In the genomic region with DNA sequence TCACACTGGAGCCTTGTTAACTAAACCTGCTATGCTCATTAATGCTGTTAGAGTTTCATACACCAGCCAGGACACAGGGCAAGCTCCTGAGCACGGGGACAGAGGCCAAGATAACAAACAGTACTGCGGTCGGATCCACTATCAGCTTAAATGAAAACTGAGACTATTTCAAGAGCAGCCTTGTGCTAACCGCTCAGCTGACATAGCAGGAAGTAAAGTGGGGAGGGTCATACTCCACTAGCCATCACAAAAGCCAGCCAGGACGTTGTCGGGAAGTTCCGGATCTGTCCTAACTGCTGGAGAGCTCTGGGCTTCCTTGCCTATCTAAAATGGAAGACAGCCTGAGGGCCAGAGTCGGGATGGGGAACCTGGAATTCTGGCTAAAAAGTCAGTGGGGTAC, we compare ENCODE assay signal across 10 mouse cellular contexts. TPM values are rescaled to one million over a fixed set of nuclear protein-coding genes. Genes with fewer than 3 reads are reported as not detected.
DNase-seq lines count a peak whose midpoint lies in the region; ATAC-seq and TF ChIP-seq lines count a peak whose summit lies in the region.
"Had no signal": no experiment of that assay in that cellular context is flagged by ENCODE, and none has a peak within 500 bp of the region (broad histone marks: within the 10 kb centered on the region; RNA-seq: fewer than 3 reads in every experiment).

No protein-coding gene starts in this region.

- ATAC-seq in heart, embryonic 14.5 days (ENCODE audit: insufficient number of reproducible peaks, insufficient read depth, low FRiP score, low read depth), result peak; percentile 51; the same call in 1 of the 2 replicates
- no peak for ATAC-seq in midbrain, embryonic 14.5 days (ENCODE audit: low FRiP score, low TSS enrichment)

- H3K9me3 ChIP-seq in heart, embryonic 14.5 days (ENCODE audit: control insufficient read depth, low read length), result no peaks in the 10 kb centered on the region
- H3K9me3 ChIP-seq in midbrain, embryonic 14.5 days (ENCODE audit: control insufficient read depth, low read length), result no peaks in the 10 kb centered on the region
- no peaks in the 10 kb centered on the region for H3K9me3 ChIP-seq in forebrain, embryonic 10.5 days

- peaks cover 13 to 48% of the 10 kb centered on the region in 2 experiments for H3K4me1 ChIP-seq in heart, embryonic 14.5 days (ENCODE audit: control insufficient read depth in 2 of 2, insufficient read depth in 2 of 2, low read length in 2 of 2)
- peaks cover 17% of the 10 kb centered on the region for H3K4me1 ChIP-seq in midbrain, embryonic 14.5 days (ENCODE audit: control insufficient read depth, insufficient read depth, low read length)
- H3K4me1 ChIP-seq in forebrain, embryonic 10.5 days, result peaks cover 42% of the 10 kb centered on the region

- TF ChIP-seq POLR2A in myocyte (IDR thresholded peaks at IDR 0.05; ENCODE audit: insufficient read length, low read depth), result no peak

- 1% methylated on average over 8 of the region's 8 CpGs for WGBS in heart, embryonic 14.5 days
- WGBS in midbrain, embryonic 14.5 days, result 20% methylated on average over 8 of the region's 8 CpGs
- 26% methylated on average over 8 of the region's 8 CpGs for WGBS in forebrain, embryonic 10.5 days

- peak; percentile 17 for DNase-seq in embryo, embryonic 10.5 days (ENCODE audit: low spot score)
- DNase-seq in embryo, embryonic 9.5 days (ENCODE audit: extremely low spot score), result no peak
- peak; percentile 56 for DNase-seq in kidney, postnatal 10 days
- no peak for DNase-seq in spleen, postnatal 4 days (ENCODE audit: low spot score in 2 of 2)
- DNase-seq in midbrain, embryonic 14.5 days, result no peak
- no peak for DNase-seq in forebrain, embryonic 10.5 days (ENCODE audit: extremely low spot score, low spot score)
- DNase-seq: cerebellum, adult 9-10 months; gastrocnemius, postnatal 14 days had no signal

- H3K9ac ChIP-seq in heart, embryonic 14.5 days (ENCODE audit: low read length), result peak overlapping the region; percentile 99
- no peak overlapping the region for H3K9ac ChIP-seq in midbrain, embryonic 14.5 days (replicated peaks; ENCODE audit: low read length)

- peak overlapping the region; percentile 99 to 100 for H3K27ac ChIP-seq in heart, embryonic 14.5 days (replicated peaks in 1 of 2; ENCODE audit: control insufficient read depth in 1 of 2, insufficient read depth in 1 of 2, low read depth in 2 of 2, low read length in 2 of 2)
- H3K27ac ChIP-seq in midbrain, embryonic 14.5 days (replicated peaks; ENCODE audit: low read depth, low read length), result no peak overlapping the region
- H3K27ac ChIP-seq in forebrain, embryonic 10.5 days, result no peak overlapping the region

- no peaks in the 10 kb centered on the region for H3K27me3 ChIP-seq in heart, embryonic 14.5 days (ENCODE audit: control insufficient read depth, insufficient read depth, low read length)
- no peaks in the 10 kb centered on the region for H3K27me3 ChIP-seq in myocyte (ENCODE audit: control insufficient read depth, insufficient read depth, insufficient read length)
- peaks cover 14% of the 10 kb centered on the region for H3K27me3 ChIP-seq in midbrain, embryonic 14.5 days (ENCODE audit: control insufficient read depth, insufficient read depth, low read length)
- H3K27me3 ChIP-seq in forebrain, embryonic 10.5 days (ENCODE audit: poor library complexity, severe bottlenecking), result peaks cover 60% of the 10 kb centered on the region

- peaks cover 36% of the 10 kb centered on the region for H3K36me3 ChIP-seq in heart, embryonic 14.5 days (ENCODE audit: control insufficient read depth, insufficient read depth, low read length)
- H3K36me3 ChIP-seq in myocyte (ENCODE audit: control insufficient read depth, insufficient read depth), result no peaks in the 10 kb centered on the region
- no peaks in the 10 kb centered on the region for H3K36me3 ChIP-seq in midbrain, embryonic 14.5 days (ENCODE audit: control insufficient read depth, insufficient read depth, low read length)
- H3K36me3 ChIP-seq in forebrain, embryonic 10.5 days (replicated peaks), result no peaks in the 10 kb centered on the region

- H3K4me3 ChIP-seq in heart, embryonic 14.5 days (ENCODE audit: control insufficient read depth in 1 of 2, insufficient read depth in 1 of 2, low read depth in 1 of 2, low read length in 2 of 2), result peak overlapping the region; percentile 44 to 78
- H3K4me3 ChIP-seq in myocyte, result no peak overlapping the region
- H3K4me3 ChIP-seq in midbrain, embryonic 14.5 days (replicated peaks; ENCODE audit: low read depth, low read length), result no peak overlapping the region
- H3K4me3 ChIP-seq in forebrain, embryonic 10.5 days, result no peak overlapping the region

- peak overlapping the region; percentile 88 for H3K4me2 ChIP-seq in heart, embryonic 14.5 days (ENCODE audit: low read length)
- peak overlapping the region; percentile 93 for H3K4me2 ChIP-seq in myocyte (ENCODE audit: low read depth)
- H3K4me2 ChIP-seq in midbrain, embryonic 14.5 days (ENCODE audit: low read length), result no peak overlapping the region

- H3K79me2 ChIP-seq in myocyte (ENCODE audit: control insufficient read depth, insufficient read depth), result peaks cover 54% of the 10 kb centered on the region

- H3ac ChIP-seq in myocyte (ENCODE audit: control insufficient read depth, insufficient read length), result no peak overlapping the region

TF ChIP-seq in myocyte, 11 proteins besides CTCF, POLR2A, EP300 and RAD21:
- no peak for TF ChIP-seq TCF3 (IDR thresholded peaks at IDR 0.05; ENCODE audit: insufficient read length, low read depth)
- no peak for TF ChIP-seq TCF12 (IDR thresholded peaks at IDR 0.05; ENCODE audit: insufficient read depth, poor library complexity, severe bottlenecking)
- no peak for TF ChIP-seq USF1 (IDR thresholded peaks at IDR 0.05; ENCODE audit: low read depth)
- no peak for TF ChIP-seq E2F4 (IDR thresholded peaks at IDR 0.05; ENCODE audit: insufficient read depth)
- TF ChIP-seq MYOG (IDR thresholded peaks at IDR 0.05; ENCODE audit: control insufficient read depth in 1 of 3, insufficient read depth in 1 of 3, insufficient read length in 2 of 3, low read depth in 2 of 3), result no peak
- no peak for TF ChIP-seq CEBPB (IDR thresholded peaks at IDR 0.05; ENCODE audit: insufficient read depth, poor library complexity, severe bottlenecking)
- TF ChIP-seq SRF (IDR thresholded peaks at IDR 0.05; ENCODE audit: control insufficient read depth, insufficient read length, low read depth), result no peak
- no peak for TF ChIP-seq POLR2AphosphoS2 (IDR thresholded peaks at IDR 0.05; ENCODE audit: insufficient read length, low read depth)
- no peak for TF ChIP-seq MAX (IDR thresholded peaks at IDR 0.05; ENCODE audit: low read depth)
- no peak for TF ChIP-seq REST (IDR thresholded peaks at IDR 0.05; ENCODE audit: insufficient read depth, insufficient read length)
- TF ChIP-seq MYOD1 (IDR thresholded peaks at IDR 0.05; ENCODE audit: control insufficient read depth in 1 of 3, insufficient read length in 2 of 3, low read depth in 2 of 3), result no peak

RNA-seq across cellular contexts. Expression of gene Nexn, which starts 4.2 kb away (rescaled TPM):
- 238 and 249 TPM in 2 replicates for polyA plus RNA-seq in heart, embryonic 14.5 days (2014; fragmentation: Nextera tagmentation; extraction: Ambion mirVana)
- polyA plus RNA-seq in myocyte (2012; fragmentation: generic; extraction: Trizol), result 24.9 TPM
- 1.7 and 2.2 TPM in 2 replicates for polyA plus RNA-seq in midbrain, embryonic 14.5 days (2014; fragmentation: Nextera tagmentation; extraction: Ambion mirVana)
- polyA plus RNA-seq in forebrain, embryonic 10.5 days (2016; fragmentation: Nextera tagmentation; extraction: Ambion mirVana), result 2.8 and 3.8 TPM in 2 replicates

RNA-seq across cellular contexts. Expression of gene Fubp1, which starts 51.7 kb away (rescaled TPM):
- 113 and 117 TPM in 2 replicates for polyA plus RNA-seq in heart, embryonic 14.5 days (2014; fragmentation: Nextera tagmentation; extraction: Ambion mirVana)
- polyA plus RNA-seq in myocyte (2012; fragmentation: generic; extraction: Trizol), result 27.9 TPM
- 219 and 279 TPM in 2 replicates for polyA plus RNA-seq in midbrain, embryonic 14.5 days (2014; fragmentation: Nextera tagmentation; extraction: Ambion mirVana)
- polyA plus RNA-seq in forebrain, embryonic 10.5 days (2016; fragmentation: Nextera tagmentation; extraction: Ambion mirVana), result 444 and 478 TPM in 2 replicates

RNA-seq across cellular contexts. Expression of gene Dnajb4, which starts 51.8 kb away (rescaled TPM):
- 46.2 and 47.9 TPM in 2 replicates for polyA plus RNA-seq in heart, embryonic 14.5 days (2014; fragmentation: Nextera tagmentation; extraction: Ambion mirVana)
- 8.1 TPM for polyA plus RNA-seq in myocyte (2012; fragmentation: generic; extraction: Trizol)
- polyA plus RNA-seq in midbrain, embryonic 14.5 days (2014; fragmentation: Nextera tagmentation; extraction: Ambion mirVana), result 39.5 and 41.3 TPM in 2 replicates
- polyA plus RNA-seq in forebrain, embryonic 10.5 days (2016; fragmentation: Nextera tagmentation; extraction: Ambion mirVana), result 16.2 and 18.8 TPM in 2 replicates

Comparison
In these comparisons a context has a peak if more than half of its experiments do, and no peak if none do; other contexts are left out.
1. DNase-seq: peak in embryo, embryonic 10.5 days (single experiment) and kidney, postnatal 10 days (single experiment); none in embryo, embryonic 9.5 days (single experiment), spleen, postnatal 4 days (0 of 2), midbrain, embryonic 14.5 days (single experiment) and forebrain, embryonic 10.5 days (single experiment).
2. H3K27ac ChIP-seq: peak in heart, embryonic 14.5 days (2 of 2); none in midbrain, embryonic 14.5 days (single experiment) and forebrain, embryonic 10.5 days (single experiment).
3. H3K4me3 ChIP-seq: peak in heart, embryonic 14.5 days (2 of 2); none in myocyte (single experiment), midbrain, embryonic 14.5 days (single experiment) and forebrain, embryonic 10.5 days (single experiment).